Mouse (Mus musculus) heart, embryonic 16.5 days (tissue): ENCODE results near the gene Lhfp. TPM values are rescaled to one million over a fixed set of nuclear protein-coding genes. Genes with fewer than 3 reads are reported as not detected.
A peak's percentile ranks its signal among the peaks of the same experiment; 100 is the strongest.

Experiments used
- ATAC-seq: fragments of 200-750 bp; cut with Nextera tagmentation; replicated peaks from 2 replicates; pipeline ENCODE4 v1.8.0; 2017; ENCODE audit warnings: moderate number of reproducible peaks; ENCODE audit not compliant: insufficient read depth, low FRiP score; ENCODE audit errors: extremely low read depth
- H3K27ac ChIP-seq: fragments of 300-500 bp; sonication (generic); 2 replicates; pipeline ENCODE4 v1.5.1; 2014; ENCODE audit warnings: mild to moderate bottlenecking, low read length, control low read depth, moderate library complexity
- H3K27me3 ChIP-seq: fragments of 300-500 bp; sonication (generic); 2 replicates; pipeline ENCODE4 v1.6.1; 2014; ENCODE audit warnings: low read length, mixed read lengths; ENCODE audit not compliant: control insufficient read depth, insufficient read depth
- H3K36me3 ChIP-seq: fragments of 300-500 bp; sonication (generic); 2 replicates; pipeline ENCODE4 v1.6.1; 2014; ENCODE audit not compliant: control insufficient read depth, insufficient read depth
- H3K4me1 ChIP-seq: fragments of 300-500 bp; sonication (generic); 2 replicates; pipeline ENCODE4 v1.6.1; 2014; ENCODE audit warnings: low read length, mixed read lengths; ENCODE audit not compliant: control insufficient read depth, insufficient read depth
- H3K4me2 ChIP-seq: fragments of 300-500 bp; sonication (generic); 2 replicates; pipeline ENCODE4 v1.6.1; 2014; ENCODE audit warnings: low read depth, mild to moderate bottlenecking, control low read depth, low read length
- H3K4me3 ChIP-seq: fragments of 300-500 bp; sonication (generic); 2 replicates; pipeline ENCODE4 v1.5.1; 2014; ENCODE audit warnings: mild to moderate bottlenecking, control low read depth, low read length
- H3K9ac ChIP-seq: fragments of 300-500 bp; sonication (generic); 2 replicates; pipeline ENCODE4 v1.6.1; 2014; ENCODE audit warnings: low read length, control low read depth
- H3K9me3 ChIP-seq: fragments of 300-500 bp; sonication (generic); replicated peaks from 2 replicates; pipeline ENCODE4 v1.6.1; 2016; ENCODE audit warnings: low read length; ENCODE audit not compliant: control insufficient read depth
- WGBS: fragments of 180-500 bp; shearing (Covaris S2); extraction: QIAGEN DNeasy Blood & Tissue Kit; methylation state at CpG from one replicate; pipeline ENCODE4 v1.1.7; 2014; 5-methylcytosine and 5-hydroxymethylcytosine counted together
- polyA plus RNA-seq: library from polyadenylated mRNA; unstranded; fragments of >200 nt; fragmentation: Nextera tagmentation; extraction: Ambion mirVana; gene quantifications from 2 replicates; pipeline ENCODE4 v1.2.1, GENCODE M21; 2015

Lhfp gene
- polyA plus RNA-seq, 1 experiment from 2014 or later, result 104 TPM

DNA sequence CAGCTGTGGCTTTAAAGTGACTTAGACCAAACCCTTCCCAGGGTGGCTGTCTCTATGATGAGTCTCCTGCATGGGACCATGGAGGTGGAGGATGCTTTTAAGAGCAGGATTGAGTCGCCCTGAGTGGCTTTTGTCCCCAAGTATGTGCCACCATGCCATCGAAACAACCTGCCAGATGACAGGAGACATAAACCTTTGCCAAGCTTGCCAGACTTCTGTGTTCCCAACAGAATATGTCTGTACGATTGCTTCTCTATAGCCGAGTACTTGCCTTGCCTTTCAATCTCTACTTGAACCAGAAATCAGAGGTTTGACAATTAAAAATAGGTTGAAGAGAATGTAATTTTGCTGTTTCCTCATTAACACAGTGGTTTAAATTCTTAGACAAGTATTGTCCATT is 32.9 kb downstream of the Lhfp start:
- ATAC-seq, result no peak
- 70% methylated on average over 4 of the region's 4 CpGs for WGBS

GRCm38 (mm10) chr3:53074761-53075160 is 33.4 kb downstream of the Lhfp start:
- Histone ChIP-seq H3K4me1 (peaks cover 25% of the 10 kb centered on the region), H3K27ac (no peak overlapping the region), H3K4me3 (no peak overlapping the region), H3K27me3 (no peaks in the 10 kb centered on the region), H3K4me2 (no peak overlapping the region), H3K9ac (no peak overlapping the region), H3K9me3 (peaks cover 3% of the 10 kb centered on the region; the same call in 1 of the 2 replicates), H3K36me3 (peaks cover 3% of the 10 kb centered on the region)
- no peak for ATAC-seq
- 87% methylated on average over 3 of the region's 3 CpGs for WGBS

More for the DNA sequence above, 32.9 kb downstream of the Lhfp start:
- peaks cover 25% of the 10 kb centered on the region for H3K4me1 ChIP-seq
- peaks cover 3% of the 10 kb centered on the region for H3K36me3 ChIP-seq
- no peaks in the 10 kb centered on the region for H3K27me3 ChIP-seq
- H3K9me3 ChIP-seq, result peaks cover 3% of the 10 kb centered on the region; the same call in 1 of the 2 replicates
- H3K27ac ChIP-seq, result no peak overlapping the region
- H3K4me2 ChIP-seq, result no peak overlapping the region
- H3K9ac ChIP-seq, result no peak overlapping the region
- H3K4me3 ChIP-seq, result no peak overlapping the region

GRCm38 (mm10) chr3:53080286-53080685 is 39.0 kb downstream of the Lhfp start:
- Histone ChIP-seq H3K4me2 (no peak overlapping the region), H3K4me1 (peaks cover 8% of the 10 kb centered on the region), H3K9ac (no peak overlapping the region), H3K27ac (no peak overlapping the region), H3K27me3 (no peaks in the 10 kb centered on the region), H3K9me3 (peaks cover 3% of the 10 kb centered on the region; the same call in 1 of the 2 replicates), H3K4me3 (no peak overlapping the region), H3K36me3 (peaks cover 5% of the 10 kb centered on the region)
- WGBS, result 88% methylated on average over 6 of the region's 6 CpGs
- ATAC-seq, result no peak

- peaks cover 2% of the 10 kb centered on the region; the same call in 1 of the 2 replicates for H3K36me3 ChIP-seq
- H3K4me3 ChIP-seq, result no peak overlapping the region
- no peak for ATAC-seq
- peaks cover 8% of the 10 kb centered on the region for H3K4me1 ChIP-seq
- H3K27ac ChIP-seq, result no peak overlapping the region
- H3K27me3 ChIP-seq, result no peaks in the 10 kb centered on the region
- no peak overlapping the region for H3K9ac ChIP-seq
- 95% methylated on average over 8 of the region's 8 CpGs for WGBS
- H3K9me3 ChIP-seq, result no peaks in the 10 kb centered on the region
- H3K4me2 ChIP-seq, result no peak overlapping the region
Observed at GRCm38 (mm10) chr3:53080710-53081109, 39.4 kb downstream of the Lhfp start.

DNA sequence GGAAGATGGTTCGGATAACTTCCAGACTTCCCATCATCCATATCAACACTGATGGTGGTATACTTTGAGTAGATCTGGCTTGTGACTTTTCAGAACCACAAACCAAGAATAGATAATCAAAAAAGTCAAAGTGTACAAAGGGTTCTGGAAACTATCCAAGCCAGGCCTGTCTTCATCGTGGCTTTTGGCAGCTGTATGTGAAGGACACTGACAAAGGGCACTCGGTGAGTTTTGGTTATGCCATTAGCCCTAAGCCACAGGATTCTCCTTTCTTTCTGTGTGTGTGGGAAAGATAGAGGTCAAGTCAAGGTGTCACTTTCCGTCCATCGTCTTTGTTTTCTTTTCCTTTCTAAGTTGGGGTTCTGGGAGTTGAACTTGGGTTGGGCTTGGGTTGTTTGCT is 42.4 kb downstream of the Lhfp start:
- 33% methylated on average over 5 of the region's 5 CpGs for WGBS

DNA sequence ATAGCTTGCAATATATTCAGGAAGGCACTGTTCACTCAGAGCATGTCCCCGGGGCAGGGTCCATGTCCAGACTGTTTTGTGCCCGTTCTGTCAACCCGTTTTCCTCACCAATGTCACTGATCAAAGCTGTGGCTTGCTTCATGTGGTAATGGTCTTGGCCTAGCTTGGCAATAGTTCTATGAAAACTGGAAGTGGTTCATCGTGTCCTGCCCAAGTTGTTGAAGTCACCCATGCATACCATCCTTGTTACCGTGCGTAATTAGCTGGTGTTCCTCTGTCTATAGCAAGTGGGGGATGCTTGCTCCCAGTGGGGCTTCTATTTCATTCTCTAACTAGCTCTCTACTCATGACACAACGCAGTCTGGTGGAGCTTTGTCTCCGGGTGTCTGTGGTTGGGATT is 43.5 kb downstream of the Lhfp start:
- Histone ChIP-seq H3K27me3 (no peaks in the 10 kb centered on the region), H3K4me2 (no peak overlapping the region), H3K36me3 (0 out of 2 replicates have a peak, but pooled peaks cover 2% of the 10 kb centered on the region), H3K4me1 (peaks cover 32% of the 10 kb centered on the region), H3K4me3 (no peak overlapping the region), H3K27ac (no peak overlapping the region), H3K9ac (no peak overlapping the region), H3K9me3 (no peaks in the 10 kb centered on the region)
- 92% methylated on average over 8 of the region's 8 CpGs for WGBS
- no peak for ATAC-seq

More for the DNA sequence above, 42.4 kb downstream of the Lhfp start:
- Histone ChIP-seq H3K9me3 (no peaks in the 10 kb centered on the region), H3K9ac (no peak overlapping the region), H3K27ac (peak overlapping the region; percentile 69), H3K4me3 (no peak overlapping the region), H3K27me3 (no peaks in the 10 kb centered on the region), H3K36me3 (0 out of 2 replicates have a peak, but pooled peaks cover 2% of the 10 kb centered on the region), H3K4me2 (no peak overlapping the region), H3K4me1 (peaks cover 28% of the 10 kb centered on the region)
- ATAC-seq, result no peak

DNA sequence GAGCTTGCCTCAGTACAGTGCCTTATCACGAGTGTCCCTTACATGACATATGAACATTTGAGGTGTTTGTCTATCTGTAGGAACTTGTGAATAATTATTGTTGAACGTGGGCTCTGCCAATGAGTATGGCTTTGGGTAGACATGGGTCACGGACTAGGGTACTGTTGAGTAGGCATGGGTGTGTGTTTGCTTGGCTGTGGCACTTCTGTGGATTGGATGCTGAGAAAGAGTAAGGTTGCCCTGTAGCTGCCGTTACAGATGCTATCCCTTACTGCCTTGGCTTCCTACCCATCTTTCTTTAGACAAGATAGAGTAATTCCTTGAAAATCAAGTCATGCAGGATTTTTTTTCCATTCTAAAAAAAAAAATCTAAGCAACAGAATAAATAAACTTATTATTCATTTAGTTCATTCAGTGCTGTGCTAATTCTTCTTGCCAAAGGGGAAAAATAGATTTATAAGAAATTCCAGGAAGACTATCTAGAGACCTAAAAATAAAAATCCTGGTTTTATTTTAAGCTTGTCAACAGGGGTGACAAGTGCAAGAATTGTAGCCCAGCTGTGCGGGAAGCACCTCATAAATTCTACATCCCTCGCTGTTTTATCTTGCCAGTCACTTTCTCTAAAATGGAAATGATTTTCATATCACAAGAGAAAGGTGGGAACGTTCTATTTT is 45.3 kb downstream of the Lhfp start:
- no peaks in the 10 kb centered on the region for H3K9me3 ChIP-seq
- H3K4me2 ChIP-seq, result peak overlapping the region; percentile 46
- peak overlapping the region; percentile 84 for H3K27ac ChIP-seq
- 47% methylated on average over 7 of the region's 7 CpGs for WGBS
- H3K4me1 ChIP-seq, result peaks cover 45% of the 10 kb centered on the region
- ATAC-seq, result no peak
- H3K27me3 ChIP-seq, result no peaks in the 10 kb centered on the region
- peak overlapping the region; percentile 8; the same call in 1 of the 2 replicates for H3K4me3 ChIP-seq
- H3K36me3 ChIP-seq, result 0 out of 2 replicates have a peak, but pooled peaks cover 2% of the 10 kb centered on the region
- 0 out of 2 replicates have a peak overlapping the region, but pooled peaks have one; percentile 21 for H3K9ac ChIP-seq

DNA sequence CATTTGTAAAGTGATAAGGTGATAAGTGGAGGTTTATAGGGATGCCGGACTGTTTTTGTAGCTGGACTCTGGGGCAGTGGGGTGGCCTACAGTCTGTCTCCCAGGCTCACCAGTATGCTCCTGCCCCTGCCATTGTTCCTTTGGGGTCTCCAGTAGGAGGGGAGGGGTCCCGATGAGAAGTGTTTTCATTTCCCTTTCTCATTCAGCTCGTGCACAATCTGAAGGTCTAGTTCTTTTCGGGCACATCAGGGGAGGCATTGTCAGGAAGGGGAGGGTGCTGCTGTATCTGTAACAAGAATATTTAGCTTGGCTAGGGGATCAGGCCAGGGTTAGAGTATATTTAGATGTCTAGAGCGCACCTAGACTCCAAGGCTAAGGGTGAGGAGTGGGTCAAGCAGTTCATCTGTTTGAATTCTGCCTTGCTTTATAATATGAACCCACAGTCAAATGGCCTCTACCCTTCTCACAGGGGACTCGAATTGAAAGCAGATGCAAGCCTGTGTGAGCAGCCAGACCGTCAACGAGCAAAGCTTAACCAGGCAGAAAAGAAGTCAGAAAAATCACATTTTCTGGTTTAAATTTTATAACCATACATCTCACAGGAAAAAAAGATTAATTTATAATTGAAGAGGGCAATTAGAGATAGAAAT is 46.0 kb downstream of the Lhfp start:
- Histone ChIP-seq H3K4me2 (peak overlapping the region; percentile 46), H3K9me3 (no peaks in the 10 kb centered on the region), H3K4me1 (peaks cover 50% of the 10 kb centered on the region), H3K27ac (peak overlapping the region; percentile 84), H3K27me3 (no peaks in the 10 kb centered on the region), H3K4me3 (peak overlapping the region; percentile 8; the same call in 1 of the 2 replicates), H3K9ac (0 out of 2 replicates have a peak overlapping the region, but pooled peaks have one; percentile 21), H3K36me3 (0 out of 2 replicates have a peak, but pooled peaks cover 2% of the 10 kb centered on the region)
- ATAC-seq, result peak; percentile 62; the same call in 1 of the 2 replicates
- WGBS, result 33% methylated on average over 8 of the region's 8 CpGs

DNA sequence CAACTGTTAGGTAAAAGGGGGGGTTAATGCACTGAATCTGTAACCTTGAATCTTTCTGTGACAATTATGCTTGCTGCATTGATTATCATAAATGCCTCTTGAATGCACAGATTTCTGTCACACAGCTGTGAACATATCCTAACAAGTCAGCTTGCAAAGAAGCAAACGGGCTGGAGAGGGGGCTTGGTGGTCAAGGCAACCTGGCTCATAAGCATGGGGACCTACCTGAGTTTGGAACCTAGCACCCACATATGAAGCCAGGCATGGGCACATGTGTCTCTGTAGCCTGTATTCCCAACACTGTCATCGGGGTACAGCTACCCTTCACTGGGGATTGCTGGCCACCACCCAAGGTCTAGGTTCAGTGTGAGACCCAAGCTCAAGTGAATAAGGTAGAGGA is 48.6 kb downstream of the Lhfp start:
- Histone ChIP-seq H3K4me2 (no peak overlapping the region), H3K4me1 (peaks cover 50% of the 10 kb centered on the region), H3K4me3 (no peak overlapping the region), H3K27me3 (no peaks in the 10 kb centered on the region), H3K9ac (no peak overlapping the region), H3K9me3 (no peaks in the 10 kb centered on the region), H3K36me3 (0 out of 2 replicates have a peak, but pooled peaks cover 2% of the 10 kb centered on the region), H3K27ac (no peak overlapping the region)
- 79% methylated on average over 2 of the region's 2 CpGs for WGBS
- no peak for ATAC-seq
